Mouse (Mus musculus) retina, postnatal 7 days (tissue): ENCODE data around the gene Ndufs8.
"Not testable (repeated sequence)": the region's sequence is repeated elsewhere in the genome, so short reads cannot be mapped to it uniquely, and the experiment has no call there.

Experiments
- DNase-seq: peaks from one replicate; pipeline ENCODE4 v3.0.0-alpha.2; 2012; ENCODE audit warnings: low read depth, low spot score

The Ndufs8 gene

GRCm38 (mm10) chr19:3912337-3913204, at the start of gene Ndufs8:
Ndufs8 (minus strand) TSS chr19:3912774.
- peak; percentile 93 for DNase-seq

DNA sequence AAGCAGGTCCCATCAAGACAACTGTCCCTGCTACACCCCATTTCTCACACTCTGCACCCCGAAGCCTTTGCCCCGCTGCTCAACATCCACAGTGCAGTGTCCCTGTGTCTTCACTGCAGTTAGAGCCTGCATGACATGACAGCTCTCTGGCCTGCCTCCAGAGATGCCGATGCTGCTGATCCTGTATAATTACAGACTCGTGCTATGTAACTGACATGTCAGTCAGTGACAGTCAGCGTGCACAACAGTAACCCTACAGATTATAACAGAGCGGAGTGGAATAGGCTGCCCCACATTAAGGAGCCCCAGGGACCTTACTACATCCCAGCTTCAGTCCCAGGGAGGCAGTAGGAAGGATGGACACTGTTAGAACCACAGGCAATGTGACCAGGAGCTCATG, 49.2 kb upstream of the Ndufs8 start:
- not testable (repeated sequence) for DNase-seq

DNA sequence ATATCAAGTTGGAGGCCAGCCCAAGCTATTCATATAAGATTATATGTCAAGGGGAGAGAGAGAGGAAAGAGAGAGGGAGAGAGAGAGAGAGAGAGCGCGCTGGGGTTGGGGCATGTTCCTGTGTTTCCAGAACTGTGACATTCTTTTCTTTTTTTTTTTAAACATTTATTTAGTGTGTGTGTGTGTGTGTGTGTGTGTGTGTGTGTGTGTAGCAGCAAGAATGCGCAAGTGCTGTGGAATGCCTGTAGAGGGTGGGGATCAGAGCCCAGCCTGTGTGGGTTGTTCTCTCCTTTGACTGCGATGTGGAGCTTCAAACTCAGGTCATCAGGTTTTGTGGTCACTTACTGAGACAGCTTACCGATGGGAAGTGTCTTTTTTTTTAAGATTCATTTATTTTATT, 47.6 kb upstream of the Ndufs8 start:
- DNase-seq, result no peak

GRCm38 (mm10) chr19:3959030-3959429, 46.5 kb upstream of the Ndufs8 start:
- no peak for DNase-seq

- DNase-seq, result no peak
Observed at GRCm38 (mm10) chr19:3958470-3958869, 45.9 kb upstream of the Ndufs8 start, which contains the start of gene Aldh3b3. Aldh3b3 (plus strand) TSS chr19:3958645.

DNA sequence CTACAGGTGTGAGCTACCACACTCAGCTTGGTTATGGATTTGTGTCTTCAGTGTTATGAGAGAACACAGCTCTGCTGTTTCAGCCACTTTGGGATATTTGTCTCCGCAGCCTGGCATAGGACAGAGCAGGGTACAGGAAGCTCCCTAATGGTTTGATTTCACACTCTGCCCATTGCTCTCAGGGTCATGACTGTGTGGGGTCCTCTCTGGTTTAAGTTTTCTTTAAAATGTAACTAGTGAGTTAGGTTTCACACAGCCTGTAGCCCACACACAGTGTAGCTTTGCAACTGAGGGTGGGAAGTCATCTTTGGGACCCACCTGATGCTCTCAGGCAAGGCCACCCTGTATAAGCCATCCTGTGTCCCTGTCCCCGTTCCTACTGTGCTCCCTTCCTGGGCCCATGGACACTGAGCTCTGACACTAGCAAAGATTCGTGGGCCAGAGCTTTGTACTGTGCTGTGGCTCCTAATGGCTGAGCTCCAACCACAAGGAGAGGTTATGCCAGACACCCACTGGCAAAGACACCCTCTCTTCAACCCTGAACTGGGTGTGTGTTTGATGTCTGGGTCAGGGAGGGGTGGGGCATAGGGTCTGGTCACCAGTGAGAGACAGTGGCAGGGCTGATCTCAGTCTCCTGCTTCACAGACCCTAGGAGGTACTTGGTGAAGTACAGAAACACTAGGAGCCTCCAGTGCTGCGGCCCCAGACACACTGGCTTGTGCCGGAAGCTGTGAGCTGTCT, 44.9 kb upstream of the Ndufs8 start:
- DNase-seq, result not testable (repeated sequence)

DNA sequence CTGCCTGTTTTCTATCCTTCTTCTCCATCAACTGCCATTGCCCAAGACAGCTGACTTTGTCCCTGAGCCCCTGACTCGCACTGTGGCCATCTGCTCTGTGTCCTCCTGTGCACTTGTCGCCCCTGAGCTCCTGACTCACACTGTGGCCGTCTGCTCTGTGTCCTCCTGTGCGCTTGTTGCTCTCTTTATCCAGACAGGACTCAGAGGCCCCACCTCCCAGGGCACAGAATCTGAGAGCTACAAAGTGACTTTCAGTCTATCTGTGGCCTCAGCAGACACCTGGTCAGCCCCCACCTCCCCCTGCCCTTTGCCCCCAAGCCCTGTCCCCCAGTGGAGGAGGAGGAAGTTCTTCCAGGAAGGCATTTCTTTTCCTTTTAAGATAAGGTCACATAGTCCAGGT, 43.2 kb upstream of the Ndufs8 start:
- DNase-seq, result no peak

GRCm38 (mm10) chr19:3955033-3955432, 42.5 kb upstream of the Ndufs8 start:
- no peak for DNase-seq

DNA sequence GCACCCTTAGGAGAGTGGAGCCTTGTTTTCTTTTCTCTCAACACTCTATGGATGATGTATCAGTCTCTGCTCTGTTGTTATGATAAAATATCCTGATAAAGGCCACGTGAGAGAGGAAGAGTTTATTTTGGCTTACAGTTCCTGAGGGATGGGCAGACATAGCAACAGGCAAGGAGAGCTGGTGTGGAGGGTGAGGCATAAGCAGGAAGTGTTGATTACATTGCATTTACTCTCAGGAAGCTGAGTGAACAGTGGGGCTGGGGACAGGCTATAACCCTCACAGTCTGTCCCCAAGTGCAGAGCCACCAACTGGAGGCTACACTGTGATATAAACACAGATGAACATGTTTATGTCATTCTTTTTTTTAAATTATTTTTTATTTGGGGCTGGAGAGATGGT, 39.5 kb upstream of the Ndufs8 start:
- DNase-seq, result no peak

- no peak for DNase-seq
Observed at GRCm38 (mm10) chr19:3951461-3951860, 38.9 kb upstream of the Ndufs8 start.

- DNase-seq, result no peak
Observed at GRCm38 (mm10) chr19:3950331-3950730, 37.8 kb upstream of the Ndufs8 start.

- DNase-seq, result no peak
Observed at GRCm38 (mm10) chr19:3948546-3948945, 36.0 kb upstream of the Ndufs8 start.

- no peak for DNase-seq
Observed at GRCm38 (mm10) chr19:3947813-3948212, 35.2 kb upstream of the Ndufs8 start.

DNA sequence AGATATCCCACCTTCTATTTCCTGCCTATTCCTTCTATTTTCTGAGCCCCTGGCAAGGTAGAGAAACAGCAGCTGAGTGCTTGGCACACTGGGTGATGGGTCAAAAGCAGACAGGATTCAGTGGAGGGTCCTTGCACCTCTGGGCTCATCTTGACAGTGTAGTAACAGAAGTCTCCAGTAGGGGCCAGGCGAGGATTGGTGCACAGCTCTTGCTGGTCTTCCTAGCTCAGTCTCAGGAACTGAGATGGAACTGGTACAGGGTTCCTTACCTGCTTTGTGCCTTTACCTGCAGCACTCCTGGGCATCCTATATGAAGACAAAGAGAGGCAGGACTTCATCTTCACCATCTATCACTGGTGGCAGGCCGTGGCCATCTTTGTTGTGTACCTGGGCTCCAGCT, 34.1 kb upstream of the Ndufs8 start:
- peak; percentile 61 for DNase-seq

GRCm38 (mm10) chr19:3945872-3946564, 33.4 kb upstream of the Ndufs8 start:
- no peak for DNase-seq

DNA sequence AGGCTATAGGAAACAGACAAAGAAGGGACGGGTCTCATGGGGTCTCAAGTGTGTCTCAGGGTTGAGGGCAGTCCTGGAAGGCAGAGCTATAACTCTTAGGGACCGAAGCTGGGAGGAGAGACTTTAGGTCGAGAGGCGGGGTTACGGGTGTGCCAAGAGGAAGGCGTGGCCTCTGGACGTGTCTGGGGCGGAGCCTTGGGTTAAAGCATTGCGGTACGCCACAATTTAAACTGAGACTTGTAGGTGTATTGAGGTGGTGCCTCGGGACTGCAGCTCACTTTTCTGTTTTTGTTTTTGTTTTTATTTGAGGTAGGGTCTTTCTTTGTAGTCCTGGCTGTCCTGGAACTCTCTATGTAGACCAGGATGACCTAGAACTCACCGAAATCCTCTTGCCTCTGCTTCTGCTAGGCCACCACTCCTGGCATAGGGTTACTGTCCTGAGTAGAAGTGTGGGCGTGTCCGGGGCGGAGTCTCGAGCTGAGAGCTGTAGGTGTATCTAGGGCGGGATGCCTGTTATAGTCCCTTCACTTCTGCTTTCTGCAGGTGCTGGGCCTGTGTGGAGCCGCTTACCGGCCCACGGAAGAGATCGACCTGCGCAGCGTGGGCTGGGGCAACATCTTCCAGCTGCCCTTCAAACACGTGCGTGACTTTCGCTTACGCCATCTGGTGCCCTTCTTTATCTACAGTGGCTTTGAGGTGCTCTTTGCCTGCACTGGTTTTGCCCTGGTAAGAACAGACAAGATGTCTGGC, 30.6 kb upstream of the Ndufs8 start:
- DNase-seq, result no peak

DNA sequence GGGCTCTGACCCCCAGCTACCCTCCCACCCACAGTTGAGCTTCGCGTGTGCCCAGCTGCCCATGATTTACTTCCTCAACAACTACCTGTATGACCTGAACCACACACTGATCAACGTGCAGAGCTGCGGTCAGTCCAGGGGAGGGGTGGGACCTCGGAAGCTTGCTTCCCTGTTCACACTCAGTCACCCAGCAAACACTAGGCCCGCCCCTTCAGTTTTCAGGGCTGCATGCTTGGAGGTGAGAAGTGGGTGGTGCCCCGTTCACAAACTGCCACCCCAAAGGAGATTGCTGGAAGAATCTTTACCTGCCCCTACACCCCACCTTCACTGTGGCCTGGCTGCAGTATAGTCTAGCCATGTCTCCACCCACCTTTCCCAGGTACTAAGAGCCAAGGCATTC, 29.7 kb upstream of the Ndufs8 start:
- DNase-seq, result no peak

- no peak for DNase-seq
Observed at GRCm38 (mm10) chr19:3935896-3936850, 23.6 kb upstream of the Ndufs8 start.

DNA sequence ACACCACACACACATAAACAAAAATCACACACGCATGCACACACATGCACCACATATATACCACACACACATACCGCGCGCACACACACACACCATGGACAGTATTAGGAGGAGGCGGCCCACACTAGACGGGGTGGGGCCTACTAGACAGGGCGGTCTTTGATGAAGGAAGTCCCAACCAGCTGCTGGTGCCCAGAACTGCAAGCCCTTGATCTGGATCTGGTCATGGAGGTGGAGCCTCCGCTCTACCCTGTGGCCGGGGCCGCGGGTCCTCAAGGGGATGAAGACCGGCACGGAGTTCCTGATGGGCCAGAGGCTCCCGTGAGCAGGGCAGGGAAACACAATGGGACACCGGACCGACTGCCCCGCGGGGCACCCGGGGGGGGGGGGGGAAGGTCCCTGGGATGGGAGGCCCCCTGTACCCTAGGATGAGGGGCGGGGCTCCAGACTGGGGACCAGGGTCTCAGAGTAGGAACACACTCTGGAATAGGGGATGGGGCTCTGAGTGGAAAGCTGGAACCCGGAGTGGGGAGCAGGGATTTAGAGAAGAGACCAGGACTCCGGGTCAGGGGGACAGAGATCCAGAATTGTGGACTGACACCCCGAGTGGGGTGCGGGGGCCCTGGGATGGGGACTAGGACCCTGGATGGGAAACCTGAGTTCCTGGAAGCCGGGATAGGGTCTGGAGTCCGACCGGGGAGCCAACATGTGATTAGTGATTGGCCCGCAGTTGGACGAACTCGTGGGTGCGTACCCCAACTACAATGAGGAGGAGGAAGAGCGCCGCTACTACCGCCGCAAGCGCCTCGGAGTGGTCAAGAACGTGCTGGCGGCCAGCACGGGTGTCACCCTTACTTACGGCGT, 22.7 kb upstream of the Ndufs8 start, which contains the start of gene Unc93b1:
Gene Unc93b1 (plus strand): TSS at position 155 of the 864 bp plus-strand sequence.
- no peak for DNase-seq
